Mouse (Mus musculus) stomach, embryonic 16.5 days (tissue): ENCODE data around the gene Eddm3b. TPM values are rescaled to one million over a fixed set of nuclear protein-coding genes. Genes with fewer than 3 reads are reported as not detected.
"Not testable (repeated sequence)": the region's sequence is repeated elsewhere in the genome, so short reads cannot be mapped to it uniquely, and the experiment has no call there.

Experiments used
- ATAC-seq: fragments of 200-750 bp; cut with Nextera tagmentation; 2 replicates; pipeline ENCODE4 v1.8.0; 2017; ENCODE audit warnings: moderate number of reproducible peaks, moderate TSS enrichment; ENCODE audit not compliant: insufficient read depth, low FRiP score
- H3K27ac ChIP-seq: fragments of 300-500 bp; sonication (generic); 2 replicates; pipeline ENCODE4 v1.5.1; 2014; ENCODE audit warnings: low read length
- H3K27me3 ChIP-seq: fragments of 300-500 bp; sonication (generic); 2 replicates; pipeline ENCODE4 v1.6.1; 2014; ENCODE audit warnings: low read length, control low read depth, mixed read lengths; ENCODE audit not compliant: control insufficient read depth, insufficient read depth
- H3K36me3 ChIP-seq: fragments of 300-500 bp; sonication (generic); 2 replicates; pipeline ENCODE4 v1.6.1; 2014; ENCODE audit warnings: low read length; ENCODE audit not compliant: control insufficient read depth, insufficient read depth
- H3K4me1 ChIP-seq: fragments of 300-500 bp; sonication (generic); 2 replicates; pipeline ENCODE4 v1.6.1; 2014; ENCODE audit warnings: low read length, control low read depth, mixed read lengths; ENCODE audit not compliant: control insufficient read depth, insufficient read depth
- H3K4me2 ChIP-seq: fragments of 300-500 bp; sonication (generic); 2 replicates; pipeline ENCODE4 v1.6.1; 2014; ENCODE audit warnings: low read depth, low read length, mixed read lengths
- H3K4me3 ChIP-seq: fragments of 300-500 bp; sonication (generic); replicated peaks from 2 replicates; pipeline ENCODE4 v1.5.1; 2014; ENCODE audit warnings: mild to moderate bottlenecking, low read length
- H3K9ac ChIP-seq: fragments of 300-500 bp; sonication (generic); 2 replicates; pipeline ENCODE4 v1.6.1; 2014; ENCODE audit warnings: low read length
- H3K9me3 ChIP-seq: fragments of 300-500 bp; sonication (generic); replicated peaks from 2 replicates; pipeline ENCODE4 v1.6.1; 2016; ENCODE audit warnings: low read length, control low read depth; ENCODE audit not compliant: control insufficient read depth
- WGBS: fragments of 180-500 bp; shearing (Covaris S2); extraction: QIAGEN DNeasy Blood & Tissue Kit; methylation state at CpG from one replicate; pipeline ENCODE4 v1.1.7; 2014; 5-methylcytosine and 5-hydroxymethylcytosine counted together
- polyA plus RNA-seq: library from polyadenylated mRNA; unstranded; fragments of >200 nt; fragmentation: Nextera tagmentation; extraction: Ambion mirVana; gene quantifications from 2 replicates; pipeline ENCODE4 v1.2.1, GENCODE M21; 2015

Gene Eddm3b
- polyA plus RNA-seq, 1 experiment from 2014 or later = not detected

DNA sequence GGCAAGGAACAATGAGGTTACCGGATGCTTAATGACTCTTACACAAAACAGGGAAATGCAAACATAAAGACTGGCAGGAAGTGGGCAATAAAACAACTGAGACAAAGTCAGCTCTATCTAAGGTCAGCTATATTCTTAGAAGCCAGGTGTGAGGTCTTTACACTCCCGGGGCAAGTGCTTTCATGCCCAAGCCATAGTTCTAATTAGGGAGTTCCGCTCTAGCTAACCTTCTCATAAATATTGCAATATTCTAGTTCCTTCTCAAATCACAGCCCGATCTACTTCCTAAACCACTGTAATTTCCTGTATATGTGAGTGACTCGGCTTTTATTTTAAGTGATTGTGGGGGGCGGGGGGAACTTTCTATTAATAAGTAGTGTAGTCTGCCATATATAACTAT, 49.1 kb downstream of the Eddm3b start:
- ATAC-seq, H3K9ac ChIP-seq, H3K9me3 ChIP-seq, H3K4me3 ChIP-seq, H3K4me2 ChIP-seq, H3K27me3 ChIP-seq, H3K4me1 ChIP-seq, H3K36me3 ChIP-seq, H3K27ac ChIP-seq: not testable (repeated sequence)
- 82% methylated on average over 6 of the region's 6 CpGs for WGBS

DNA sequence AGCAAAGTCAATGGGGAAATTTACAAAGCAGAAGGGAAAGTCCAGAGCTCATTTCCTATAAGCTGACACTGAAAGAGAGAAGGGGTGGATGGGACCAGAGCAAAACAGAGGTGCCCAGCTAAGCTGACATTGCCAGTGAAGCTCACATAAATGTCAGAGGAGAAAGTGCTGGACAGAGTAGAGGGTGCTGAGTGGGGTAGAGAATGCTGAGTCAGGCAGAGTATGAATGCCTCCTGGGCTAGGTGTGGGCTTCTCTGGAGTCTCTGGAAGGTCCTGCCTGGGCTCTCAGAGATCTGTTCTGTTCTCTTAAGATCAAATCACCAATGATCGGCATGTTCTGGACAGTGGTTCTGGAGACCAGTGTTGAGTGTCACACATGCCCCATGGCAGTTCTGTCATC, 51.2 kb downstream of the Eddm3b start:
- H3K9me3 ChIP-seq = no peaks in the 10 kb centered on the region
- WGBS = 90% methylated on average over 1 of the region's 1 CpGs
- no peak overlapping the region for H3K27ac ChIP-seq
- H3K4me3 ChIP-seq = no peak overlapping the region
- no peak overlapping the region for H3K4me2 ChIP-seq
- H3K27me3 ChIP-seq = no peaks in the 10 kb centered on the region
- H3K9ac ChIP-seq = no peak overlapping the region
- no peaks in the 10 kb centered on the region for H3K4me1 ChIP-seq
- ATAC-seq = no peak
- H3K36me3 ChIP-seq = no peaks in the 10 kb centered on the region

DNA sequence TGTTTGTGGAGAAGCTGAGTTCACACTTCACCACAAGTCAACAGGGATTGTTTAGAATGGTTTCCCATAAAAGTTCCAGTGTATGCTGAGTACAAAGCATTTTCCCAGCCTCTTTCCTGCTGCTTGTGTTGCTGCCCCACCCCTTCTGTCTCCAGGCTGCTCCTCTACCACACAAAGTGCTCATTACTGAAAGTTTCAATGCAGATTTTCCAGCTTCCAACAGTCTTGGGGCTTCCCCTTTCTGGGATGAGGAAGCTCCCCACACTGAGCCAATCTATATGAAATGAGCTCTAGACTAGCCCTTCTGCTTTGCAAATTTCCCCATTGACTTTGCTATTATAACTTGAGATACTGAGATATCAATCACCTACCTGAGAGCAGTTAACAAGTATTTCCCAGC, 51.8 kb downstream of the Eddm3b start:
- Histone ChIP-seq H3K9ac (no peak overlapping the region), H3K4me1 (no peaks in the 10 kb centered on the region), H3K27me3 (no peaks in the 10 kb centered on the region), H3K27ac (no peak overlapping the region), H3K4me2 (no peak overlapping the region), H3K9me3 (no peaks in the 10 kb centered on the region), H3K4me3 (no peak overlapping the region), H3K36me3 (no peaks in the 10 kb centered on the region)
- ATAC-seq = no peak

Other genes with a start within 250 kb of the Eddm3b start
- 9.7 and 11.5 TPM in 2 replicates for gene Tep1, start 243.9 kb upstream of the Eddm3b start, polyA plus RNA-seq
- 0.26 and 0.49 TPM in 2 replicates for gene Klhl33, start 216.9 kb upstream of the Eddm3b start, polyA plus RNA-seq
- 130 and 140 TPM in 2 replicates for gene Osgep, start 189.5 kb upstream of the Eddm3b start, polyA plus RNA-seq
- 149 and 166 TPM in 2 replicates for gene Apex1, start 189.5 kb upstream of the Eddm3b start, polyA plus RNA-seq
- gene Pip4p1, start 183.6 kb upstream of the Eddm3b start, polyA plus RNA-seq = 45.2 and 47.6 TPM in 2 replicates
- gene Pnp, start 183.3 kb upstream of the Eddm3b start, polyA plus RNA-seq = 74.9 and 75.2 TPM in 2 replicates
- gene Gm49342, start 169.9 kb upstream of the Eddm3b start, polyA plus RNA-seq = not detected in 2 replicates
- 0.69 and 1.6 TPM in 2 replicates for gene Pnp2, start 158.4 kb upstream of the Eddm3b start, polyA plus RNA-seq
- gene Rnase10, start 106.7 kb upstream of the Eddm3b start, polyA plus RNA-seq = 0.23 and 0.54 TPM in 2 replicates
- gene Rnase9, start 72.6 kb upstream of the Eddm3b start, polyA plus RNA-seq = not detected in 2 replicates
- gene Rnase11, start 64.3 kb upstream of the Eddm3b start, polyA plus RNA-seq = not detected in 2 replicates
- 0.45 TPM in 1 of 2 replicates, not detected in the other for gene Rnase12, start 56.8 kb upstream of the Eddm3b start, polyA plus RNA-seq
- not detected in 2 replicates for gene Olfr750, start 40.0 kb upstream of the Eddm3b start, polyA plus RNA-seq
- gene Rnase4, start 23.3 kb upstream of the Eddm3b start, polyA plus RNA-seq = 151 and 166 TPM in 2 replicates
- 39.4 and 41.6 TPM in 2 replicates for gene Ang, start 23.3 kb upstream of the Eddm3b start, polyA plus RNA-seq
- gene Rnase6, start 9.5 kb downstream of the Eddm3b start, polyA plus RNA-seq = 1.9 and 2.9 TPM in 2 replicates
- gene Rnase1, start 32.4 kb downstream of the Eddm3b start, polyA plus RNA-seq = 117 and 170 TPM in 2 replicates
- not detected in 2 replicates for gene Rnase2b, start 47.8 kb downstream of the Eddm3b start, polyA plus RNA-seq
- not detected in 2 replicates for gene Ang2, start 84.7 kb downstream of the Eddm3b start, polyA plus RNA-seq
- gene Ear14, start 89.0 kb downstream of the Eddm3b start, polyA plus RNA-seq = not detected in 2 replicates
- gene Rnase2a, start 141.7 kb downstream of the Eddm3b start, polyA plus RNA-seq = not detected in 2 replicates
- gene Gm7247, start 247.3 kb downstream of the Eddm3b start, polyA plus RNA-seq = not detected in 2 replicates